Mouse (Mus musculus): ENCODE data around the gene Fam83e.

Fam83e gene

DNA sequence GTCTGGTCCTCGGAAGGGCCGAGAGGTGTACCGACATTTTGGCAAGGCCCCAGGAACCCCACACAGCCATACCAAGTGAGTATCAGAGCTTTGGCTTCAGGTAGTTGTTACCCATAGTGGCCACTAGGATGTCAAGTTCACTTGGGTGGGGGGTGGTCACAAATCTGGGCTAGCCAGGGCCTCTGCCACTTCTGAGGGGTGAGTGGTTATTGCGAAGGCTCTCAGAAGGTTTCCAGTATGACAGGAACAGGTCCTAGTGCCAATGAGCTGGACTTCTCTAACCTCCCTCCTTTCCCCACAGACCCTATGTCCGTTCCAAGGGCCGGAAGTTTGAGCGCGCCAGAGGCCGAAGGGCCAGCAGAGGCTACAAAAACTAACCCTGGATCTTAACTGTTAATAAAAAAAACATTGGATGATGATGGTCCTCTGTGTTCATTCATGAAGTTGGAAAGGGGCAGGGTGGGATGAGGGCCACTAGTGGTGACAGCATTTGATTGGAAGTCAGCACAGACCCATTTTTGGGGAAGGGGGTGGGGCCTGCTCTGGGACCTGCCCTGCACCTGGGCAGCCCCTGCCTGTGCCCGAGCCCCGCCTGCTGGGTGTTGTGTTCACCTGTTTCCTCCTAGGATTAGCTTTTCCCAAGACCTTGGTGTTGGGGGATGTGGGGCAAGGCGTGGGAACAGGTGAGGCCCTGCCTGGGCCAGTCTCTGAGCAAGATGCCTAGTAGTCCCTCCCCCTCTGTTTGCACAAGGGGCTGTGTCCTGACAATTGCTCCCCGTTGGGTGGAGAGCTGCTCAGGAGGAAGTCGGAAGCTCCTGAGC, at the start of gene Fam83e:
Gene Fam83e (plus strand): TSS at position 800 of the 821 bp plus-strand sequence.
- peak; percentile 34 for DNase-seq

DNA sequence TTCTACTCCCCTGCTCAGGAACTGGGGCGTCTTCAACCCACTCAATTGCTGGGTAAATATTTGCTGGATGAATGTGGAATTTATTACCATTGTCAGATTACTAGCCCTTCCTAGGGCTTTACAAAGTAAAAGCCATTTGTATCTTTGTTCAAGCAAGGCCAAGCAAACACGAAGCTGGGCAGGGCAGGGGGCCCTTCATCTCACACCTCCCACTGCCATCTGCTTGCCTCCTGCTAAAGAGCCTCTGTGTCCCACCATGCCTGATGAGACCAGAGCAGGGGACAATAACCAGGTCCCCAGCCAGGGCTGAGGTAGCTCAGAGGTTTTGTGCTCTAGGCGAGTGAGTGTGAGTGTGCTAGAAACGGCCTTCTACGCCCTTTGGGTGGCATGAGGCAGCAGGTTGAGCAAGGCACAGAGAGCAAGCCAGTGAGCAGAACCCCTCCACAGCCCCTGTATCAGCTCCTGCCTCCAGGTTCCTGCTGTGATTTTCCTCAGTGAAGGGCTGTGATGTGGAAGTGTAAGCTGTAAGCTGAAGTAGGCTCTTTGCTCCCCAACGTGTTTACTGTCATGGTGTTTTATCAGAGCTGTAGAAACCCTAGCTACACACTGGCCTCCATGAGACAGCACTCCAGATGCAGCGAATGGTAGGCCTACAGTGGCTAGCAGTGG, 43.3 kb upstream of the Fam83e start:
- DNase-seq, result no peak

DNA sequence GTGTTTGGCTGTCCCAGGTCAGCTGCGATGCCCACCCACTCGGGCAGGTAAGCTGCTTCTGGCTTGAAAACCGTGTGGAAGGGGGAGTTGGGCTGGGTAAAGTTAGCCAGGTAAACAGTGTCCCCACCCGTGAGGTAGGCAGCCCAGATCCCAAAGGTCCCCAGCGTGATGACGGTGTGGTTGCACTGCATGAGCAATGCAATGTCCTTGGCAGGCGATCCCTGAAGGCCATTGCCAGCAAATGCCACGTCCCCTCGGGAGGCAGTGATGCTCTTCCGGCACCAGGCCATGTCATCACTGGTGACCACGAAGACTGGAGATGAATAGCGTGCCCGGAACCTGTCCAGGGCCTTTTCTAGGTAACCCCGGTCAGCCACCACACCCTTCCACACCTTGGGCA, 42.5 kb upstream of the Fam83e start:
- DNase-seq, result no peak

DNA sequence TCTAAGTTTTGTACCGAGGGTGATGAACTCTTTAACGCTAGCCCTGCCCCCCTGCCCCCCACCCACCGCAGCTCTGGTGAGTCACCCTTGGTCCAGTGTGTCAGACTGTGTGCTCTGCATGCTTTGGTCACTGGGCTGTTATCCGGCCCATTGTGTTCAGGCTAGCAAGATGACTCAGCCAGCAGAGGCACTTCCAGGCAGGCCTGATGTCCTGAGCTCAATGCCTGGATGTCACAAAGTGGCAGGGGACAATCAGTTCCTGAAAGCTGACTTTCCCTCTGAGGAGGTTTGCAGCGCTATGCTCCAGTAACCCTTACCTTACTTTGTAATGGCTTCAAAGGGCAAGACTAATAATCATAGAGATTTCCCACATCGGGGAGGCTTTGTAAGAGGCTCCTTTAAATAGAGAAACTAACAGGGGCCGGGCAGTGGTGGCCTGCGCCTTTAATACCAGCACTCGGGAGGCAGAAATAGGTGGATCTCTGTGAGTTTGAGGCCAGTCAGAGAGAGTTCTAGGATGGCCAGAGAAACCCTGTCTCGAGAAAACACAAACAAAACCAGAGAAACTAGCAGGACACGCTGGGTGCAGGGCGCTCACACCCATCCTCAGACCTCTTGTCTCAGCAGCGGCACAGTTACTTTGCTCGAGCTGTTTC, 40.9 kb upstream of the Fam83e start:
- no peak for DNase-seq

DNA sequence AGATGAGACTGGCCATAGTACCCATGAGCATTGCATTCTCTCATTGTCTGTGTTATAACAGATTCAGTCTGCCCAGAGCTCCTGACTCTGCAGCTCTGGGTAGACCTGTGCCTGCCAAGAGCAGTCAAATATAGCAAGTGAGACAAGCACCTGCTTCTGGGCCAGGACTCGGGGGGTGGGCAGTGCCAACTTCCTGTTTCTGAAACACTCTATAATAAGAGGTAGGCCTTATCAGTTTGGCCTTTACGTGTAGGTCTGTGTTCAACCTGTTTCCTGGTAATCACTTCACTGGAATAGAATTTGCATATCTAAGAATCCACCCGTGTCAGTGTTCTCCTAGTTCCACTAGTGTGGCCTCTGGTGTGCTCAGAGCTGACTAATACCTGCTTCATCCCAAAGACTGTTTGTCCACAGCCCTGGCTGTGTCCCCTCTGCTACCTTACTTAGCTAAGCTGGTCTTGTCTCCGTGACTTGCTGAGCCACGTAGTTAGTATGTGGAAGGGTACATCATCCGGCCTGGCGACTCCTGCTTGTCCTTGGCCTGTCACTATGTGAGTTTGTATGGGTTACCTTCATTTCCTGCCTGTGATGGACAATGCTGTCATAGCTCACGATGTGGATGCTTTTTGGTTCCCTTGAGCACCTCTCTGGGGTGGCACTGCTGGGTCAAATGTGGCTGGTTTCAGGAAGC, 39.8 kb upstream of the Fam83e start:
- peak; percentile 61 for DNase-seq

DNA sequence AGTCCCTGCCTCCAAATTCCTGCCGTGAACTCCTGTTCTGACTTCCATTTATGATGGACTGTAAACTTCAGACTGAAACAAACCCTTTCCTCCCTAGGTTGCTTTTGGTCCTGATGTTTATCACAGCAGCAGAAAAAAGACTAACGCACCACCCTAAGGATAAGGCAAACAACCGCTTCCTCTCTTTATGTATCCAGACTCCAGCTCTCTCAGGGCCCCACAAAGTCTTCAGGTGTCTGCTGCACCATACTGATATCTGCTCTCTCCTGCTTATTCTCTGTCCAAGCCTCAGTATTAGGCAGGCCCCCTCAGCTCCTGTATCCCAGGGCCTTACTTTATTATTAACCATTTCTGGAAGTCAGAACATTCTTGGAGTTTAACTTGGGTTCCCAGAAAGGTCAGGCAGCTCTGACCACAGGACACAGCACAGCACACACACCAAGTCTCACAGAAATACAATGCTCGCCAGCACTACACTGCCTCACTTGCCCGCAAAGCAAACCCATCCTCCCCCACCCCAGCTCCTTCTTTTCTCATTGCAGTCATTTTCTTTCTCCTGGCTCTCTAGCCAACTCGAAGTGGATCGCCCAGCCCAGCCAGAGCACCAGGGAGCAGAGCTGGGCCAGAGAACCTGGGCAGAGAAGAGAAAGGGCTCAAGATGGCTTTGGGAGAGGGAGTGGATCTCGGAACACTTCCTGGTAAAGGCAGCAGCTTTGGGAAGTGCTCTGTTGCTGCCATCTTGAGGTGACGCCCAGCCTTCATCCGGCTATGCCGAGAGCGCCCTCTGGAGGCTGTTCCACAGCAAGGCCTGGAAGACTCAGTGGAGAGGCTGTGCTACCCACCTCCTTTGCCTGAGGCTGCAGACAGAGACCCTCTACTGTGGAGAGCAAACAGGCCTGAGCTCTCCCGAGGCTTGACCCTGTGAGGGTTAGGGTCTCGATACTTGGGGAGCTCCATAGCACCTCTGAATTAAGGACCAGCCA, 38.6 kb upstream of the Fam83e start:
- peak; percentile 89 for DNase-seq

DNA sequence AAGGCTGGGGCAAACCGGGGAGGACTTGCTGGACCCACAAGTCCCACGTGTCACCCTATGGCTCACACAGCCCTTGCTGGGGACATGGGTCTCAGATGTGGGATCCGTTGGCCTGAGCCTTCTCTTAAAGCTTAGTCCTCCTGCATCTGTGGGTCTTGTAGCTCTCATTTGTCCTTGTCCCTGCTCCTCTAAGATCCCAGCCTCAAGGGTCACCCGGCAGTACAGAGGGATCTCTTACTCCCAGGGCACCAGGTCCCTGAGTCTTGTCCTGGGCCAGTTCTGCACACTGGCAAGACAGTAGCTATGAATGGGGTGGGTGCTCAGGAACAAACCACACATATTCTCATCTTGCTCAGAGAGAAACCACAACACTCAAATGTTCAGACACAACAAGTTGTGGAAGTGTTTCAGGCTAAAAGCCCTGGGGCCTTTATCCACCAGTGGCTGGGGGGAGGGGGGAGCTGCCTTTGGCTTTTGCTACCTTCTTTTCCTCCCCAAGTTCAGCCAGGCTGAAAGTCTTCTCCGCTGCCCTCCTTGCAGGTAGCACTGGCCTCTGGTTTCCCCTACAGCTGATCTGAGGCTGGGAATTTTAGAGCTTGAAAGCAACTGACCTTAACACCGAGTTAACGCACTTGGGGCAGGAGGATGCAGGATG, 37.5 kb upstream of the Fam83e start, which contains the start of gene Ntn5:
Gene Ntn5 (plus strand): TSS at position 627 of the 655 bp plus-strand sequence.
- no peak for DNase-seq

DNA sequence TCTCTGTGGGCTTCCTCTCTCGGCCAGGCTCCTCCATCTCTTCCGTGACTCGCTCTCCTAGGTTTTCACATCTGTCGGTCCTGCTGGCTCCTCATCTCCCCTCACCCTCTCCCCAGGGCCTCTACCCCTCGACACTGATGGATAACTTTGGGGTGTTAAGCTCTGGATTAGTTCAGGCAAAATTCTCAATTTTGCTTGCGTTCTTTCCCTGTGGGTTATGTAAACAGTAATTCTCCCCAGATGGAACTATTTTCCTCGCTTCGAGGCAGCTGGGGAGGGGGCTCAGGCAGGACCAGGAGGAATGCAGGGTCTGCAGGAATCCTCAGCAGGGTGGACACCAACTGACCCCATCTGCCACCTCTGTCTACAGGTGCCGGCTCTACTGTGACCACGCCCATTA, 35.2 kb upstream of the Fam83e start:
- DNase-seq, result no peak

DNA sequence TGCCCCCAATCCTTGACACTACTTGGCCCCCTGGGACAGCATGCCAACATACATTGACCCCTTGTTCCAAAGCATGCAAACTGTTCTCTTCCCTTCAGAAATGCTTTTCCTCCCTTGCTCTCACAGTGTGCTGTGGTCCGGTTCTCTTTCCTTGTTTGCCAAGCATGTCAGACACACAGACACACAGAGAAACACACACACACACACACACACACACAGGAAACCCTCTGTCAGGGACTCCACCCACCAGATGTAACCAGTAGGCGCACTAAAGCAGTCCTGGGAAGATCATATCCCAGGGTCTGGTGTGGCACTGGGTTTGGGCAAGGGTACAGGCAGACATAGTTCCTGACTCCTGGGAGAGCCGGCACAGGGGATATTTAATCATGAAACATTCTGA, 34.2 kb upstream of the Fam83e start:
- DNase-seq, result no peak

DNA sequence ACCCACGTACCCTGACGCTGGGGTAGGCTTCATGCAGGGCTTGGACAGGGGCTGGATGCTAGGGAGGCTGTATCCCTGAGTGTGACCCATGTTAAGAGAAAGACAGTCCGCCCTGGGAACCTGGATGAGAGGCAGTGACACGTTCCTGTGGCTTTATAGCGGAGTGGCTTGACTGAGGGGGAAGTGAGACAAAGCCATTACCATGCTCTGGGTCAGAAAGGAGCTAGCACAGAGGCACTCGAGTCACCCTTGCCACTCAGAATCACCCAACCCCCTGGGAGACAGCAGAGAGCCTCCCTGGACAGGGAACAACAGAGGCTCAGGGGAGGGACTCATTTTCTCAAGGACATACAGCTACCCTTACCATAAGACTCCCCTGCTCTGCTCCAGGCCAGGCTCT, 31.9 kb upstream of the Fam83e start:
- no peak for DNase-seq

DNA sequence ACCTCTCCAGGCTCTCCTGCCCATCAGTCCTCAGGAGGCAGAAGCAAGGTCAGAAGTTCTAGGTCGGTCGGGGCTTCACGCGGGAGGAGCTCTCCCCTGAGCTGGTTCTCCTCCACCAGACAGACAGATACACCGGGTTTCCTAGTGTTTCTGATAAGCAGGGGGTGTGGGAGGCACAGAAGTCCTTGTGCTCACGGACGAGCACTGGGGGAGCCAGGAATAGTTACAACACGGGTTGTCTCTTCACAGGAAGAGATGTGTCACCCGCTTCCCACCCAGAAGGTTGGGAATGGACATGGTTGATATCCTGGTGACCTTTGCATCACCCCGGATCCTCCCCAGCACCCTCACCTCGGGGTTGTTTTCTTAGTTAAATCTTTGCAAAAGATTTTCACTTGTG, 31.2 kb upstream of the Fam83e start:
- no peak for DNase-seq

DNA sequence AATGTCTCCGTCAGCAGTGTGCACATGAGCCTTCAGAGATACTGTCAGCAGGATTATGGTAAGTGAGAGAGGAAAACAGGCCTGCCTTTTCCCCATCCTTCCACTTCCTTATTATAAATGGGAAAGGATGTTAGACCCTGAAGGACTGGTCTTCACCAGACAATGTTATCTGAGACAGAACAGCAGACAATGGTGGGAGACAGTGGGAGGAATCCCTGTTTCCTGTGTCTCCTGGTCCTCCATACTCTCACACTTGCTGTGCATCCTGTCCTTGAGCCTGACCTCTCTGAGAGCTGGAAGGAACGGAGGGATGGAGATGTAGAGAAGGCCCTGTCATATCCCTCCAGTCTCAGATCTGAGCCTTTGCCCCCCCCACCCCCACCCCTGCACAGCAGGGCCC, 28.6 kb upstream of the Fam83e start:
- no peak for DNase-seq

DNA sequence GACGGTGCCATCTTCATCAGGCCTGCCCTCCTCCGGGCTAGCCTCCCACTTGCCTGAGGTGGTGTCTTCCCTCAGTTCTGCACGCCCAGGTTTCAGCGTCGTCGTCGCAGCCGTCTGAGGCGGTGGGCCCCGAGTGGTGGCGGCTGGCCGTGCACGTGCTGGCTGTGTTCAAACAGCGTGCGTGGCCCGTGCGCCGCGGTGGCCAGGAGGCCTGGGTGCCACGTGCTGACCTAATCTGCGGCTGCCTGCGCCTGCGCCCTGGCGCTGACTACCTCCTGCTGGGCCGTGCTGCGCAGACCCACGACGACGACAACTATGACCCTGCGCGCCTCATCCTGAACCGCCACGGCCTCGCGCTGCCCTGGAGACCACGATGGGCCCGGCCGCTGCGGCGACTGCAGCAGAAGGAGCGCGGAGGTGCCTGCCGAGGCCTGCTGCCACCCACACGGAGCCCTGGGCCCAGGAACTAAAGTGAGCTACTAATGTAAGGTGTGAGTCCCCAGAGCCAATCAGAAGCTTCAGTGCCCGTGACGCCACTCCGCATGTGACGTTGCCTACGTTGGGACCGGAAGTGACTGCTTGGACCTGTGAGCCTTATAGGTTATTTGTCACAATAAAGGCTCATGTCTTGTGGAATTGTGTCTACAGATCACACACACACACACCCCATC, 27.0 kb upstream of the Fam83e start, which contains the start of gene Sec1:
Gene Sec1 (minus strand): TSS at position 482 of the 671 bp plus-strand sequence.
- no peak for DNase-seq

DNA sequence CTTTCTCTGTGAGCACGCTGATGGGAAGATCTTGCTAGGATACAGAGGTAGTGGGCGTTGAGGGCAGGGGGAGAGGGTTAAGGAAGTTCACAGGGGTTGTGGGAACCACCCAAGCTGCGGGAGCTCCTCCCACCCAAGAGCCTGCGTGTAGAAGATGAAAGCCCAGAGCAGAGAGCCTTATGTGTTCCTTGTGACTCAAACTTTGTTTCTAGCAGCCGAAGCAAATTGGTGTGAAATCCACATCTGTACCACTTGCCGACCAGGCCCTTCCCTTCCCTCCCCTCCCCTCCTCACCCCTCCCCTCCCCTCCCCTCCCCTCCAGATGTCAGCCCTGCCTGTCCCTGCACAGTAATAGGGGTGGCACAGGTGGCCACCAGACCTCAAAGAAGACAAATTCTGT, 25.9 kb upstream of the Fam83e start:
- no peak for DNase-seq

DNA sequence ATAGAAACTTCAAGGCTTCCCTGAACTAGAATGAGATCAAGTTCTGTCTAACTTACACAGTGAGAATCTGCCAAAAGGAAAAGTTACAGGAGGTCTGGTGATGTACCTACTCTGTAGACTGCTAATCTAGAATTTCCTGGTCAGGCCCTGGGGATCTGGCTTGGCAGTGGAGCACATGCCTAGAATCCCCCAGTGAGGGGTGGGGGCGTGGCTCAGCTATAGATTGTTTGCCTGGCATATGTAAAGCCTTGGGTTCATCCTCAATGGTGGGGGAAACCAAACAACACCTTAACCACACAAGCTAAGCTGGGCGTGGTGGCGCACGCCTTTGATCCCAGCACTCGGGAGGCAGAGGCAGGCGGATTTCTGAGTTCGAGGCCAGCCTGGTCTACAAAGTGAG, 23.1 kb upstream of the Fam83e start:
- peak; percentile 59 for DNase-seq

DNA sequence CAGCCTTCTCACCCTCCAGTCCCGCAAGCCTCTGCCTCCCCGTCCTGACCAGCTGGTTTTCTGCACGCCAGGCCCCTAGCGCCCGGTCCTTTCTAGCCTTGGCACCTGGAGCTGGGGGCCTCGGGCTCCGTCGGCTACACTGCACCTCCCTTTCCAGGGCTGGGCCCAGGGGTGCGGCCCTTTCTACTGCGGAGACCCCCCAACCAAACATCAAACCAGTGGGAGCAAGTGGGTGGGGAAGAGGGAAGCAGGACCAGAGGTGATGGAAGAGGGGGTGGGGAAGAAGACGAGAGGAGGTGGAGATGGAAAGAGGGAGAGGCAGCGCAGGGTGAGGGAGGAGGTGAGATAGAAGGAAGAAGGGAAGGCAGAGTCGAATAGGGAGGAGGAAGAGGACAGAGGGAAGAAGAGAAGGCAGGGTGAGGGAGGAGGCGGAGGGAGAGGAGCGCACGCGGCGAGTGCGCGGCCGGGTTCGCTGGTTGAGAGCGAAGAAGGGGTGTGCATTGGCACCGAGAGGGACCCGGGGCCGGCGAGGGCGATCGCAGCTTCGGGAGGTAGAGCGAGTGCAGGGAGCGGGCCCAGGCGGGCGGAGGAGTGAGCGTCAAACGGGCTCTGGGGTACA, 21.4 kb upstream of the Fam83e start, which contains the start of gene Car11:
Gene Car11 (plus strand): TSS at position 321 of the 619 bp plus-strand sequence.
- DNase-seq, result peak; percentile 77

DNA sequence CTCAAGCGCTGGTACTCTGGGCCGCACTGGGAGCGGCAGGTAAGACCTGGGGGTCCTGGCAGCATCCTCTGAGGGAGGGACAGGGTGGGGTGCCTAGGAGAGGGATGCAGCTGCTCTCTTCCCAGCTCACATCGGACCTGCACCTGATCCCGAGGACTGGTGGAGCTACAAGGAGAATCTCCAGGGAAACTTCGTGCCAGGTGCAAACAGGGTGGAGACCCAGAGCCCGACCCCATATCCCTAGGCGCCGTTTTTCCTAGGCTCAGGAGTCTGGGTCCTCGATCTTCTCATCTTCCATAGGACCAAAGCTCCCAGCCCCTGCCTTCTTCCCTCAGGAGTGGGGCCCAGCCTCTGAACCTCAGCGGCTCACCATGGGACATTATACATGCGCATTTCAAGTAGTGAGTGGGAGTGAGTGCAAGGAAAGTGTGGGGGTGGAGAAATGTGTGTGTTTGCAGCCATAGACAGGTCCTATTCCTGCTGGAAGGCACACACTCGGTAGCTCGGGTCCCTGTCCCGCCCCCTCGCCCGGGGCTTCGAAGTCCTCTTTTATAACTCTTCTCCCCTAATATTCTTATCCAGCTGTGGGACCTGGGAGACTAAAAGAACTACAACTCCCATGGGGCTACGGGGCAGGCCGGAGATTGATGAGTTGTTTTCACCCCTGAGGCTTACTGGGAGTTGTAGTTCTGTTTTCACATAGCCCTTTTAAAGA, 20.6 kb upstream of the Fam83e start:
- DNase-seq, result peak; percentile 92

DNA sequence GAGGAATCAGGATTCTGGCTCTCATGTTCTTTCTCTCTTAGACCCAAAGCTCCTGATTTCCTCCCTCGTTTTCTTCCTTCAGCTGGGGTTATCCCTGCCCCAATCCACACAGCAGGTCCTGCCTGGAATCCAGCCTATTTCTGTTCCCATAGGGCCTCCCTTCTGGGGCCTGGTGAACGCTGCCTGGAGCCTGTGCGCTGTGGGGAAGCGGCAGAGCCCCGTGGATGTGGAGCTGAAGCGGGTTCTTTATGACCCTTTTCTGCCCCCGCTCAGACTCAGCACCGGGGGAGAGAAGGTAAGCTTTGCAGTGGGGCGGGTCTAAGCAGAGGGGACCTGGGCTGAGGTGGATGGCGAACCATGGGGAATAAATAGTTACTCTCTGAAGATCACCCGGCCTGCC, 19.9 kb upstream of the Fam83e start:
- no peak for DNase-seq

DNA sequence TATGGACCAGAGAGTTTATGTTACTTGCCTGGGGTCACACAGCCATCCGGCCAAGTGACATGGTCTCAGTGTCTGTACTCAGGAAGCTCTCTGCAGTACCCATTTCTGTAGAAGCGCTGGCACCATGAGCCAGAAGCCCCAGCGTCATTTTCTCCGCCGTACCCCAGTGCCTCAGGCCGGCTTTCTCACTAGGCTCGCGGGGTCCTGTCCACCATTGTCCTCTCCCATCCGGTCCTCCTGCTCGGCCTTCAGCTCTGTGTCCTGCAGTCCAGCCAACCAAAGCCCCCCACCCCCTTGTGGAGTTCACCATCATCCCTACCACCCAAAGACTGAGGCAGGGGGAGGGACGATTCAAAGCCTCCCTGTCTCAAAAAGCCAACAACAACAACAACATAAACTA, 19.4 kb upstream of the Fam83e start:
- peak; percentile 68 for DNase-seq

Data from cerebellum, adult 9-10 months (tissue).